Mouse (Mus musculus): ENCODE measurements around the gene Sgsh. TPM values are rescaled to one million over a fixed set of nuclear protein-coding genes. Genes with fewer than 3 reads are reported as not detected.

The Sgsh gene
- 12.6 TPM in 2 replicates for polyA plus RNA-seq (2015; fragmentation: Nextera tagmentation; extraction: Ambion mirVana)

DNA sequence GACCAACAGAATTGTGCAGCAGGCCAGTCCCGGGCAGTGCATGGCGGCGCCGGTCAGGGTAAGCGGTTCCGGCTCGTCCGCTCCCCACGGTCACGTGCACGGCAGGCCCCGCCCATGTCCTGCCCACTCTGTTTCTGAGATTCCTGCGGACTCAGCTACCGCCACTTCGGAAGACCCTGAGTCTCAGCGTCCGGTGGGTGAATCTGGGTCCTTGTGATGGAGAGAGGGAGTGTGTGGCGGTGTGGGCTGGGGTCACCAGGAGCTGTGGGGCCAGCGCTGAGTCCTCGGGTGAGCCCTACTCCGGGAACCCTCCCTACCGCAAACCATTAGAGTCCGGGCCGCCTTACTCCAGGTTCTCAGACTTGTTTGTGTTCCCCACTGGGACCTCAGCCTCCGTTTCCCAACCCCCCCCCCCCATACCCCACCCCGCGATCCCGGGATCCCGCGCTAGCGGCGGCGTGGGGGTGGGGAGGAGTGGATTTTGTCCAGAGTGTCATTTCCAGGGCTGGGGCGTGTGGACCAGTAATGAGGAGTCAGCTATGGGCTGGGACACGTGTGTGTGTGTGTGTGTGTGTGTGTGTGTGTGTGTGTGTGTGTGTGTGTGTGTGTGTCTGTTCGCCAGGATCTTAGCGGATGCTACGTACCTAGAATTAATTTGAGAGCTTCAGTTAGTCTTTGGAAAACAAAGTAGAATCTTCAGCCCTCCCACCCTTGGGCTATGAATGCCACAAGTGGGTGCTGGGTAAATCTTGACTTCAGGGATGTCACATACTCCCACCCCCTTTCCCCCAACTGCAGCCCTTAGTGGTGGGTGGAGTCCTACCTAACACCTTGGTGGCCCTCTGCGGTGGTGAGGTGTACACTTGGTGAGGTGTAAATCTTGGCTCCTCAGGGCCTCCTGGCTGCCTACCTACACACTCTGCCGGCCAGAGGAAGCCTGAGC is at the start of gene Sgsh, which contains the start of gene Slc26a11:
Gene Sgsh (minus strand): TSS at position 94 of the 943 bp plus-strand sequence.
Gene Slc26a11 (plus strand): TSS at position 115 of the 943 bp plus-strand sequence.
- Histone ChIP-seq H3K4me3 (ENCODE audit: low read depth, low read length) (peak within 1 kb of the TSS; percentile 69), H3K27ac (ENCODE audit: low read length) (peak within 1 kb of the TSS; percentile 88), H3K9ac (replicated peaks; ENCODE audit: low read depth) (peak within 1 kb of the TSS; percentile 66), H3K4me1 (ENCODE audit: insufficient read depth, low read depth, low read length) (peaks cover 7% of the 10 kb centered on the region; the same call in 1 of the 2 replicates), H3K27me3 (replicated peaks; ENCODE audit: insufficient read depth, low read length) (no peaks in the 10 kb centered on the region), H3K36me3 (ENCODE audit: insufficient read depth, low read length) (no peaks in the 10 kb centered on the region), H3K9me3 (ENCODE audit: low read length) (no peaks in the 10 kb centered on the region), H3K4me2 (replicated peaks; ENCODE audit: low read depth, low read length) (peak within 1 kb of the TSS; percentile 79)
- TF ChIP-seq EP300 (IDR thresholded peaks at IDR 0.05) (no peak), CTCF (IDR thresholded peaks at IDR 0.05) (no peak)
- ATAC-seq (peak; percentile 98), DNase-seq (ENCODE audit: low spot score) (peak; percentile 93)
- 2% methylated on average over 37 of the region's 40 CpGs for WGBS

DNA sequence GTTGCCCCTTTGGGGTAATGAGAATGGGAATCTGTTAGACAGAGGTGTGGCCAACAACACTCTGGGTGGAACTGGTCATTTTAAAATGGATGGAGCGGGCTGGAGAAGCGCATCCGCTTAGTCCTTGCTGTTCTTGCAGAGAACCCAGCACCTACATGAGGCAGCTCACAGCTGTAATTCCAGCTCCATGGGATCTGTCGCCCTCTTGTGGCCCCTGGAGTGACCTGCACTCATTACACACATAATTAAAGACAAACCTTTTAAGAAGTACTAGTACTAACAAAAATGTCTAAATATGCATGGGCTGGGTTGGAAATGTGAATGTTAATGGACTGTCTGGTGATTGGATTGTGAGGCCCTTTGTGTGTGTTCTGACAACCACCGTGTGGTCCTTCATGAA is 49.3 kb upstream of the Sgsh start:
- H3K4me2 ChIP-seq (replicated peaks; ENCODE audit: low read depth, low read length), result no peak overlapping the region
- no peak for TF ChIP-seq EP300 (IDR thresholded peaks at IDR 0.05)
- TF ChIP-seq CTCF (IDR thresholded peaks at IDR 0.05), result peak; percentile 88
- 58% methylated on average over 5 of the region's 5 CpGs for WGBS
- no peaks in the 10 kb centered on the region for H3K27me3 ChIP-seq (replicated peaks; ENCODE audit: insufficient read depth, low read length)
- ATAC-seq (no peak), DNase-seq (ENCODE audit: low spot score) (peak; percentile 52)
- H3K9ac ChIP-seq (replicated peaks; ENCODE audit: low read depth), result no peak overlapping the region
- H3K9me3 ChIP-seq (ENCODE audit: low read length), result no peaks in the 10 kb centered on the region
- no peaks in the 10 kb centered on the region for H3K4me1 ChIP-seq (ENCODE audit: insufficient read depth, low read depth, low read length)
- no peak overlapping the region for H3K4me3 ChIP-seq (ENCODE audit: low read depth, low read length)
- peaks cover 33% of the 10 kb centered on the region; the same call in 1 of the 2 replicates for H3K36me3 ChIP-seq (ENCODE audit: insufficient read depth, low read length)
- H3K27ac ChIP-seq (ENCODE audit: low read length), result no peak overlapping the region

DNA sequence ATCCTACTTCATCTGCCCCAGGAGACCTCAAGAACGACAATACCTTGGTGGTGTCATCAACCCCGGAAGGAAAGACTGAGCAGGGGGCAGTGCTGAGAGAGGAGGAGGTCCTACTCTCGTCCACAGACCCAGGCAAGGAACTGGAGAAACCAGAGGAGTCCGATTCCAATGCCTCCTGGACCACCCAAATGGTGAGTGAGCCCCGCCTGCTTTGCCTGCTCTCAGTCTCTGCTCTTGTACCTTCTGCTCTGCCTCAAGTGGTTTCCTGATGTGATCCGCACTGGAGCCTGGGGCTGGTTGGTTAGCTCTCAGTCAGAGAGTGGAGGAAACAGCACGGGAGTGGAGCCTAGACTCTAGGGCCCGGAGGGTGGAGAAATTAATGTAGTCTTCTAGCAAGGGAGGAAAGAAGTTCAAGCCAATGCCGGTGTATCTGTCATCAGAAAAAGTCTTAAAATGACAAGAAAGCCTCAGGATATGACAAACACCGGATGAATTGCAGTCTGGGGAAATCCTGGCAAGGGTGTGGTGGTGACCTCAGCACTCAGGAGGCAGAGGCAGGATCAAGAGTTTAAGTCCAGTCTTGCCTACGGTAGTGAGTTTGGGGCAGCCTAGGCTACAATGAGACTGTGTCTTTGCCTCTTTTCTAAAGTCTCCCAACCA is 47.3 kb upstream of the Sgsh start:
- H3K9me3 ChIP-seq (ENCODE audit: low read length), result no peaks in the 10 kb centered on the region
- TF ChIP-seq EP300 (IDR thresholded peaks at IDR 0.05), result no peak
- no peak for TF ChIP-seq CTCF (IDR thresholded peaks at IDR 0.05)
- peaks cover 24% of the 10 kb centered on the region; the same call in 1 of the 2 replicates for H3K36me3 ChIP-seq (ENCODE audit: insufficient read depth, low read length)

DNA sequence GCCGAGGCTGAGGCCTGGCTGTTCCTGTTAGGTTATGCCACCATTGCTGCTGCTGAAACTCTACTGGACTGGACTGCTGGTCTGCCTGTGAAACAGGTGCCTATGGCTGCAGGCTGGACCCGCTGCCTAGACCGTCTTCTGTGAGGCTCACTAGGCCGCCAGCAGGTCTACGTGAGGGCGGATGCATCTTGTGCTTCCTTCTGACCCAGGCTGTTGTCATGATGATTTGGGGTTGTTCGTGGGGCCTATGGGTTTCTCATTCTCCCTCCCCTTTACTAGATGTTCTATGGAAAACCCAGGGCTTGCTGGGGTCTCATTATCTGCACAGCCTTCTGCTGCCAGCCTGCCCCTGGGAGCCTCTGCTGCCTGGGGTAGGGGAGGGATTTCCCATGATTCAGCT is 41.1 kb upstream of the Sgsh start:
- ATAC-seq (no peak), DNase-seq (ENCODE audit: low spot score) (no peak)
- H3K9ac ChIP-seq (replicated peaks; ENCODE audit: low read depth), result no peak overlapping the region
- no peak overlapping the region for H3K4me2 ChIP-seq (replicated peaks; ENCODE audit: low read depth, low read length)
- no peak overlapping the region for H3K4me3 ChIP-seq (ENCODE audit: low read depth, low read length)
- 83% methylated on average over 7 of the region's 7 CpGs for WGBS
- H3K4me1 ChIP-seq (ENCODE audit: insufficient read depth, low read depth, low read length), result peaks cover 7% of the 10 kb centered on the region; the same call in 1 of the 2 replicates
- 0 out of 2 replicates have a peak, but pooled peaks cover 6% of the 10 kb centered on the region for H3K36me3 ChIP-seq (ENCODE audit: insufficient read depth, low read length)
- H3K27ac ChIP-seq (ENCODE audit: low read length), result no peak overlapping the region
- no peaks in the 10 kb centered on the region for H3K9me3 ChIP-seq (ENCODE audit: low read length)
- no peaks in the 10 kb centered on the region for H3K27me3 ChIP-seq (replicated peaks; ENCODE audit: insufficient read depth, low read length)
- TF ChIP-seq CTCF (IDR thresholded peaks at IDR 0.05) (no peak), EP300 (IDR thresholded peaks at IDR 0.05) (no peak)

More for the DNA sequence above, 47.3 kb upstream of the Sgsh start:
- H3K9ac ChIP-seq (replicated peaks; ENCODE audit: low read depth), result no peak overlapping the region
- no peaks in the 10 kb centered on the region for H3K4me1 ChIP-seq (ENCODE audit: insufficient read depth, low read depth, low read length)
- H3K4me3 ChIP-seq (ENCODE audit: low read depth, low read length), result no peak overlapping the region
- DNase-seq (ENCODE audit: low spot score) (peak; percentile 7), ATAC-seq (no peak; the same call in 1 of the 2 replicates)
- no peaks in the 10 kb centered on the region for H3K27me3 ChIP-seq (replicated peaks; ENCODE audit: insufficient read depth, low read length)
- H3K27ac ChIP-seq (ENCODE audit: low read length), result no peak overlapping the region
- whole genome bisulfite sequencing, result 39% methylated on average over 11 of the region's 11 CpGs
- no peak overlapping the region for H3K4me2 ChIP-seq (replicated peaks; ENCODE audit: low read depth, low read length)

DNA sequence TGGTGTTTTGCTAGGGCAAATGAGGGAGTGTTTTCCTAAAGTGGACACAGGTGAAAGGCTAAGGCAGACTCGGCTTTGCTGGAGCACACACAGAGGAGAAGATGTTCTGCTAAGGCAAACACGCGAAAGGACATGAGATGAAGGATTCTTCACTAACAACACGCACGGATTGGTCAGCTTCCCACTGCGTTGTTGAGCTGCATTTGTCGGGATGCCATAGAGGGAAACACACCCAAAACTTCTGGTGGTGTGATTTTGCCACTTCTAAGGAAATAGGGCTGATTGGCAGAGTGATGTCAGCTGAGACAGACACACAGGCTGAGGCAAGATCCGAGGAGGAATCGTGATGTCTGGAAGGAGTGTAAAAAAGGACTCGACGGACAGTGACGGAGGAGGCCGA is 40.6 kb upstream of the Sgsh start:
- no peak for DNase-seq (ENCODE audit: low spot score)
- Histone ChIP-seq H3K4me1 (ENCODE audit: insufficient read depth, low read depth, low read length) (peaks cover 7% of the 10 kb centered on the region; the same call in 1 of the 2 replicates), H3K27ac (ENCODE audit: low read length) (no peak overlapping the region), H3K27me3 (replicated peaks; ENCODE audit: insufficient read depth, low read length) (no peaks in the 10 kb centered on the region), H3K36me3 (ENCODE audit: insufficient read depth, low read length) (0 out of 2 replicates have a peak, but pooled peaks cover 6% of the 10 kb centered on the region), H3K9ac (replicated peaks; ENCODE audit: low read depth) (no peak overlapping the region), H3K4me2 (replicated peaks; ENCODE audit: low read depth, low read length) (no peak overlapping the region), H3K9me3 (ENCODE audit: low read length) (no peaks in the 10 kb centered on the region), H3K4me3 (ENCODE audit: low read depth, low read length) (no peak overlapping the region)
- ATAC-seq, result no peak
- 43% methylated on average over 13 of the region's 13 CpGs for WGBS
- TF ChIP-seq CTCF (IDR thresholded peaks at IDR 0.05), result no peak
- TF ChIP-seq EP300 (IDR thresholded peaks at IDR 0.05), result no peak

DNA sequence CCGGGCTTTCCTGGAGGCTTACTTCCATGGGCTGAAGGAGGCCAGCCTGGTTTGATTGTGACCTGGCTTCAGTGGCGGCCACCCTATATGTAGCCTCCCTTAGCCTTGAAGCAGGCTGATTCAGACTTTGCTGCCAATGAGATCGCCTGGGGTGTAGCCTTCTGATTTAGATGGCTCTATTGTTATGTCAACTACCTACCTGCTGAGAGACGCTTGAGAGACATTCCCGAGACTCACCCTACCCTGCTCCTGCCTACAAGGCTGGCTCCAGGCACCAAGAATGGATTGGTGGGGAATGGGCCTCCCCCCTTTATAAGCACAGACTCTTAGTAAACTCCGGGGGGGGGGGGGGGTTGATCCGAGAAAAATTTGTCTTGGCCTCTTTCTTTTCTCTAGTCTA is 40.1 kb upstream of the Sgsh start:
- Histone ChIP-seq H3K4me2 (replicated peaks; ENCODE audit: low read depth, low read length) (peak overlapping the region; percentile 72), H3K36me3 (ENCODE audit: insufficient read depth, low read length) (0 out of 2 replicates have a peak, but pooled peaks cover 6% of the 10 kb centered on the region), H3K27me3 (replicated peaks; ENCODE audit: insufficient read depth, low read length) (no peaks in the 10 kb centered on the region), H3K4me3 (ENCODE audit: low read depth, low read length) (peak overlapping the region; percentile 80; the same call in 1 of the 2 replicates), H3K9ac (replicated peaks; ENCODE audit: low read depth) (no peak overlapping the region), H3K9me3 (ENCODE audit: low read length) (no peaks in the 10 kb centered on the region), H3K27ac (ENCODE audit: low read length) (no peak overlapping the region), H3K4me1 (ENCODE audit: insufficient read depth, low read depth, low read length) (peaks cover 7% of the 10 kb centered on the region; the same call in 1 of the 2 replicates)
- DNase-seq (ENCODE audit: low spot score) (no peak), ATAC-seq (no peak)
- TF ChIP-seq EP300 (IDR thresholded peaks at IDR 0.05) (no peak), CTCF (IDR thresholded peaks at IDR 0.05) (no peak)
- 31% methylated on average over 7 of the region's 7 CpGs for WGBS

All from lung, postnatal 0 days (tissue).